Mouse (Mus musculus): ENCODE measurements at regions not wholly inside any gene's neighbourhood (a gene's known extent, or its start where the extent isn't known, plus 50 kb on each side); places are given as distances from the start of the nearest gene placed in this dataset.
"Not testable (repeated sequence)": the region's sequence is repeated elsewhere in the genome, so short reads cannot be mapped to it uniquely, and the experiment has no call there.

- in situ Hi-C loops (cut with MseI, MboI): no loop called here
These were observed 129.8 kb downstream of the Sall1 start for GRCm38 (mm10) chr8:88914190-88914589.

DNA sequence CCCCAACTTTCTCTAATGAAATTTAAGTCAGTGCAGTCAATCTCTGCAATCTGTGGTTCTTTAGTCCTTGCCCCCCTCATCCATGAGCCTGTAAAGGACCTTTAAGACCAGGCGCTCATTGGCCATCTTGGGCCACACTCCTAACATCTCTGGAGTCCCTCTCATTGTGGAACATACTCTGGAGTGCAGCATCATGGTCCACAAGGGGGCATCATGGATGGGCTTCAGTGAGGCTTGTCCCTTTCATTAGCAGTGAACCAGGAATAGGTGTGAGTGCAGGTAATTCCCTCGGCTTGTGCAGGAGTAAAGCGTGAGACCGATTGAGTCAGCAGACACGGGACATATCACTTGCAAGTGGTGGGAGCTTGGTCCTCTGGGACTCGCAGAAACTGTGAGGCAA lies 137.7 kb downstream of the Sall1 start:
- in situ Hi-C loops (cut with MseI, MboI): no loop called here

DNA sequence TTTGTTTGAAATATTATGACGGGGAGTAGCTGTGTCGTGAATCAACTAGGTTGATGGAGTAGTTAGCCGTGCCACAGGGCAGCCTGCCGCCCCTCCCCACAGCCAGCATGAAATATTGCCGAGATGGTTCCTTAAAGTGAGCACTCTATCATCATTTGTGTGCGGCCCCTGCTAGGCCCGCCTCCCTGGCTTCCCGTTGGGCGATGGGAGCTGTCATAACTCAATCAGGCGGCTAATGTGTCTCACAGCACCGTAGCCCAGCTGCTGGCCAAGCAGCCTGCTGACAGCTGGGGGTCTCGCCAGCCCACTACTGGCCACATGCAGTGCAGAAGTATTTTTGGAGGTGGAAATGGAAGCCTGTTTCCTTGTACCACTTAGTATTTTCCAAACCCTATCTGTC lies 140.9 kb downstream of the Sall1 start:
- in situ Hi-C loops (cut with MseI, MboI): no loop called here

- in situ Hi-C loops (cut with MseI, MboI): no loop called here
These were observed 160.1 kb downstream of the Sall1 start for GRCm38 (mm10) chr8:88883751-88884390.

GRCm38 (mm10) chr8:88879857-88880256 lies 164.1 kb downstream of the Sall1 start:
- in situ Hi-C loops (cut with MseI, MboI): no loop called here

- in situ Hi-C loops (cut with MseI, MboI): no loop called here
These were observed 166.0 kb downstream of the Sall1 start for GRCm38 (mm10) chr8:88877921-88878320.

GRCm38 (mm10) chr8:88862846-88863455 lies 166.1 kb downstream of the Cyld start:
- in situ Hi-C loops (cut with MseI, MboI): no loop called here

DNA sequence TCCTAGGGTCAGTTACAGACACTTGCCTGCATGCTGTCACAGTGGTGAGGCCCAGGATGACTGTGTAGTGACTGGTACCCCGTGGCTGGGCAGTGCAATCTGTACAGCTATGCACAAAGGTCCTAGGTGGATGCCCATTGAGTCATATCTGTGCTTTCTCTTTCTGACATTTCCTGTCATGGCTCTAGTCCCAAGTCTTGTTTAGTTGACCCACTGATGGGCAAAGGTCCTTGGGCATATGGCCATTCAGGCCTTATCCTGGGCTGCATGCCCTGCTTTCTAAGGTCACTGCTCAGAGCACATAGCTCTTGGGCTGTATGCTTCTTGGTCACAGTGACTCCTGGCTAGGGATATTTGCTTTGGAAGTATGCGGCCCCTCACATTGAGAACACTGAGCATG lies 160.4 kb downstream of the Cyld start:
- in situ Hi-C loops (cut with MseI, MboI): no loop called here

DNA sequence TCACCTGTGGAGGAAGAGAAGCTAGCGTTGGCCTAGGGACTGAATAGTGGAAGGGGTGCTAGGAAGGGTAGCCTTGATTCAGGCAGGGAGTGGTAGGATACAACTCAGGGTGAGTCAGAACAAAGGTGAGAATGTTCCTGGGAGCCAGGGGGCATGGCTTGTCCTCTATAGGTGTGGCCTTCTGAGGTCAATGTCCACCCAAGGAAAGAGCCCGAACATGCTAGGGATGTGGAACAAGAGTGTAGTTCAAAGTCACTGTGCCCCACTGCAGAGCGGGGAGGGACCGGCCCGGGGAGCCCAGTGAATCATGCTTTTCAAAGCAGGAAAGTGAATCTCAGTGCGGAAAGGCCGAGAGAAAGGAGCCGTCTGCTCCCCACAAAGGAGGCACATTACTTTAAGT lies 156.4 kb downstream of the Cyld start:
- in situ Hi-C loops (cut with MseI, MboI): no loop called here

DNA sequence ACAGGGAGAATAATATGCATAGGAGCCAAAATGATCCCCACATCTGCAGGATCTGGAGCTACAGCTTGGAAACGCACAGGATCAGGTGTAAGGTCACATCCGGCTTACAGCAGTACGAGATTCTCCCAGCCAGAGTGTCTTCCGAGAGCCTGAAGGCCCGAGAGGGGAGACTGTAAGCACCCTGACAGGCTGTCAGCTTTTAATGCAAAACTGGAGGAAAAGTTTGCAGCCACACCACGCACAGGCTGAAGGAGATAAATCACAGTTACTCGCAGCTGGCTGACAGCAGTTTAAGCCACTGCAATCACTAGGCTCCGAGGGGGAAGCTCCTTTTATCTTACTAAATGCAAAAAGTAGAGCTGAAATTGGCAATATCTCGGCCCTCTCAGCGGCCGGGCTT lies 149.1 kb downstream of the Cyld start:
- in situ Hi-C loops (cut with MseI, MboI): no loop called here

DNA sequence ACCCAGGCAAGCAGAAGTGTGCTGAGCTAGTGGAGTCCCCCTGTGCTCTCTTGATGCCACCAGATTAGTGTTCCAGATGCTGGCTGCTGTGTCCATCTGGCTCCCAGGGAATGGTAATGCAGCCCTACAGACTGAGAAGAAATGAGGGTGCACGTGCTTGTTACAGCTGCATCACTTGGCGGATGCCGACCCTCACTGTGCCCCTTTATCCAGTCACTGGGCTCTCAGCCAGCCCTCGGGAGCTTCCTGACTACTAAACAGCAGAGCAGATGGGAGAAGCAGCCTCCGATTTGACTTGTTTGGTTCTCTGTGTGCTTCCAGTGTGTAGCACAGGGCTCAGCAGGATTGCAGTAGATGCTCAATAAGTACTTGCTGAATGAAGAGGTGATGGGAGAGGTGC lies 147.5 kb downstream of the Cyld start:
- in situ Hi-C loops (cut with MseI, MboI): no loop called here

DNA sequence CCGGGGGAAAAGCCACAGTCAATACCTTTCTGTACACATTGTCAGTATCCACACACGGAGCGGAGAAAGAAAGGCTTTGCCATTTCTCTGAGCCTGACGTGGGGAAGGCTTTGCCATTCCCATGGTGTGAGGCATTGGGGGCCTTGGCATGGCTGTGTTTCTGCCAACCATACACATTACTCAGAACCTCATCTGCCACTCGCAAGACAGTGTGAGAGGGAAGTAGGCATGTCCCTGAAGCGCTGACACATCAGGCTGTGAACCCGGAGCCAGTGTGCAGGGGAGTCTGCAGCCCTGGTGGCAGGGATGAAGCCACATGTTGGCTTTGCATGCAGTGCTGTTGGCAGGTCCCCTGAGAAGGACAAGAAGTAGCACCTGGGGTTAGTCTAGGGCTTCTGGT lies 145.6 kb downstream of the Cyld start:
- in situ Hi-C loops (cut with MseI, MboI): no loop called here

DNA sequence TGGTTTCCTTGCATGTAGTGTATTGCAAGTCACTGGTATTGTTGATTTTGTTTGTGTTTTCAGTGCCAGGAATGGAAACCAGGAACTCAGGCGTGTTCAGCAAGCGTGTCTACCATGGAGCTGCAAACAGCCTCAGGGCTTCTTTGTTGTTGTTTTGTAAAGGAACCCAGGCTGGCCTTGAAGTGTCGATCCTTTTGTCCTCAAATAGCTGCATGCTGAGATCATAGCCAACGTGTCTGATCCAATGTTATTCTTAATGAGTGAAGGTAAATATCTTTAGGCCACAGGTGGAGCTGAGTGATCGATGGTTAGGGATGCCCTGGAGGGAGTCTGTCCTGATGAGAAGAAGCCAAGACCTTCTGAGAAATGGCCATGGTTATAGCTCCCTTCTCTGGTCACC lies 143.3 kb downstream of the Cyld start:
- in situ Hi-C loops (cut with MseI, MboI): no loop called here

DNA sequence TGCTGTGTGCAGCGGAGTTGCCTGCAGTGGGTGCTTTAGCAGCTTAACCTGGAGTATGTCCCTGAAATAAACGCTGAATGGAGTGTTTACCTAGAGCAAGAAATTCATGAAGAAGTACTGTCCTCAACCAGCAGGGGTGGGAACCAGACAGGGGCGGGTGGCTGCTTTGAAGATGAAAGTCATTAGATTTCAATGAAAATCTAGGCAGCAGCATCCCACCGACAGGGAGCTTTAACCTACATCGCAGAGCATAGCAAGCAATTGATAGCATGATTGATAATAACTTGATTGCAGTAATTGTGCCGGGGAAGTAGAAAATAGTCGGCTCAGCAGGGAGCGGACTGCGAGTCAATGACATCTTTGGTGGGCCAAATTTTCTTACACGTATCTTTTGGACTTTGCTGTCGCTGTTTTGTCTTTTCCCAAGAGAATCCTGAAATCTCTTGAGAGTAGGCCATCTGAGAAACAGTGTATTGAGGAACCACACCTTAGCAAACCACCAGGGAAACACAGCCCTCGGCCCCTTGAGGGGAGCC lies 139.0 kb downstream of the Cyld start:
- in situ Hi-C loops (cut with MseI, MboI): no loop called here

DNA sequence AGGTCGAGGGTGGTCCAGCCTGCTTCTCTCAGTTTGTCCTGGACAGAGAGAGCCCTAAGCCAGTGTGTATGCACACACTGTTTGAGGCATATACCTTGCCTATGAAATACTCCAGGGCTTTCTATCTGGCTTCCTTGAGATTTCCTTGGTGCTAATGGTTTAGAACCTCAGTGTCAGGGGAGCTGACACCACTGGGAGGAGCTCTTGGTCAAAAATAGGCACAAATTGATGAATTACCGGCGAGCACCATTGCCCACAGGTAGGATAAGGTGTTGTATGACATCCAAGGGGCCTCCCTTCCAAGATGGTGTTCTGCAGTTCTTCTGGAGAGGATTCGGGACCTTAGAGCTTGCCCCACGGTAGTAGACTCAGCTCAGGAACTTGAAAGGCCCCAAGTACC lies 129.0 kb downstream of the Cyld start:
- in situ Hi-C loops (cut with MseI, MboI): no loop called here

DNA sequence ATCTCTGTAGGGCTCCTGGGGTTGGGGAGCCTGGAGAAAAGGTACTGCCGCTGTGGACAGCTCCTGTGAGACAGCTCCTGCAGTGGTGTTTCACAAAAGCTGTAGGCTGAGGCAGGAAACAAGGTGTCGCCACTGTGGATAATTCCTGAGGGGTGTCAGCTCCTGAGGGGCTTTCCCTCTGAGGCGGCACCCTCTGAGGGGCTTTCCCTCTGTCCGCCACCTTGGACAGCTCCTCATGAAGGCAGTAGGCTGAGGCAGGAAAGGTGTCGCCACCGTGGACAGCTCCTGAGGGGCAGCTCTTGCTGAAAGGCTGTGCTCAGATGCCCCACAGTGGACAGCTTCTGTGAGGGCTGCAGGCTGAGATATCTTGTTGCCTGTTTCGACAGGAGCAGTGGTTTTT lies 127.1 kb downstream of the Cyld start:
- in situ Hi-C loops (cut with MseI, MboI): no loop called here

GRCm38 (mm10) chr8:88820275-88820850 lies 123.5 kb downstream of the Cyld start:
- in situ Hi-C loops (cut with MseI, MboI): no loop called here

DNA sequence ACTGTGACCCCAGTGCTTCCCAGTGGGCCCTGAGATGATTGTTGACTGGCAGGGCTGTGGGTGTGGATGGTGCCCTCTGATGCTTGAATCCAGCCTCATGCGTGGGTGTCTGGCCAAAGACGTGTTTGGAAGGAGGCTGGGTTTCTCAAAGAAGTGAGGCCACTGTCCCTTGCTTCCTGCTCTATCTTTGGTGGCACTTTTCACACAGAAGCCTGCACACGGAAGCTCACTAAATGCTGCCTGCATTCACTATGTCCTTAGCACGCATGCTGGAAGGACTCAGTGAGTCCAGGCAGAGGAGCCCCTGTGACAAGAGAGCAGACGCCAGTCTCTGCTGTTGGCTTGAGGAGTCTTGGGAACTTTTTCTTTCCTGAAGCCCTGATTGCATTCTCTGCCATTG lies 119.6 kb downstream of the Cyld start:
- in situ Hi-C loops (cut with MseI, MboI): no loop called here

- in situ Hi-C loops (cut with MseI, MboI): no loop called here
These were observed 117.4 kb downstream of the Cyld start for GRCm38 (mm10) chr8:88814246-88814645.

- in situ Hi-C loops (cut with MseI, MboI): no loop called here
These were observed 116.3 kb downstream of the Cyld start for GRCm38 (mm10) chr8:88812901-88813676.

DNA sequence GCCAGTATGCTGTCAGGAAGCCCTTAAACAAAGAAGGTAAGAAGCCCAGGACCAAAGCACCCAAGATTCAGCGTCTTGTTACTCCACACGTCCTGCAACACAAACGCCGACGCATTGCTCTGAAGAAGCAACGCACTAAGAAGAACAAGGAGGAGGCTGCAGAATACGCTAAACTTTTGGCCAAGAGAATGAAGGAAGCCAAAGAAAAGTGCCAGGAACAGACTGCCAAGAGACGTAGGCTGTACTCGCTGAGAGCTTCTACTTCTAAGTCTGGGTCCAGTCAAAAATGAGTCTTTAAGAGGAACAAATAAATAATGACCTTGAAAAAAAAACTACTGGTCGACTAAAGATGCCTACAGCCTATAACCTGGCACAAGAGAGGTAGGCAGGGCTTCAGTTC lies 110.0 kb downstream of the Cyld start:
- in situ Hi-C loops (cut with MseI, MboI): not testable (repeated sequence)
